Mouse (Mus musculus) brown adipose tissue, adult 24 weeks (tissue): ENCODE results near the gene Wwox. TPM values are rescaled to one million over a fixed set of nuclear protein-coding genes. Genes with fewer than 3 reads are reported as not detected.
A peak's percentile ranks its signal among the peaks of the same experiment; 100 is the strongest.

ENCODE experiments used
- H3K27ac ChIP-seq: fragments of 200-500 bp; replicated peaks from 2 replicates; pipeline ENCODE4 v1.5.1; 2012; ENCODE audit warnings: low read depth, mild to moderate bottlenecking, low read length
- H3K4me1 ChIP-seq: fragments of 200-500 bp; 2 replicates; pipeline ENCODE4 v1.6.1; 2012; ENCODE audit warnings: low read length, mixed read lengths; ENCODE audit not compliant: control insufficient read depth, insufficient read depth, insufficient read length
- H3K4me3 ChIP-seq: fragments of 200-500 bp; 2 replicates; pipeline ENCODE4 v1.5.1; 2012; ENCODE audit warnings: low read depth, mild to moderate bottlenecking, low read length, moderate library complexity; ENCODE audit not compliant: insufficient read depth
- polyA plus RNA-seq: library from polyadenylated mRNA; stranded (reverse); fragments of >200 nt; gene quantifications from 2 replicates; pipeline ENCODE4 v1.2.4, GENCODE M21; 2012; ENCODE audit not compliant: missing spikeins, insufficient read depth, insufficient read length

Wwox gene
- polyA plus RNA-seq, 1 experiment, result 11.8 TPM

GRCm38 (mm10) chr8:114618908-114619508 lies 179.6 kb downstream of the Wwox start:
- no peak overlapping the region for H3K4me3 ChIP-seq
- no peaks in the 10 kb centered on the region for H3K4me1 ChIP-seq
- H3K27ac ChIP-seq, result no peak overlapping the region

- H3K4me3 ChIP-seq, result no peak overlapping the region
- no peak overlapping the region for H3K27ac ChIP-seq
- no peaks in the 10 kb centered on the region for H3K4me1 ChIP-seq
Measured at GRCm38 (mm10) chr8:114625402-114625801, 185.9 kb downstream of the Wwox start.

GRCm38 (mm10) chr8:114626897-114627296 lies 187.4 kb downstream of the Wwox start:
- Histone ChIP-seq H3K4me1 (no peaks in the 10 kb centered on the region), H3K27ac (no peak overlapping the region), H3K4me3 (no peak overlapping the region)

- H3K4me1 ChIP-seq, result no peaks in the 10 kb centered on the region
- H3K27ac ChIP-seq, result no peak overlapping the region
- H3K4me3 ChIP-seq, result no peak overlapping the region
Measured at GRCm38 (mm10) chr8:114629719-114630118, 190.3 kb downstream of the Wwox start.

GRCm38 (mm10) chr8:114631087-114631486 lies 191.6 kb downstream of the Wwox start:
- no peak overlapping the region for H3K4me3 ChIP-seq
- H3K4me1 ChIP-seq, result no peaks in the 10 kb centered on the region
- H3K27ac ChIP-seq, result no peak overlapping the region

DNA sequence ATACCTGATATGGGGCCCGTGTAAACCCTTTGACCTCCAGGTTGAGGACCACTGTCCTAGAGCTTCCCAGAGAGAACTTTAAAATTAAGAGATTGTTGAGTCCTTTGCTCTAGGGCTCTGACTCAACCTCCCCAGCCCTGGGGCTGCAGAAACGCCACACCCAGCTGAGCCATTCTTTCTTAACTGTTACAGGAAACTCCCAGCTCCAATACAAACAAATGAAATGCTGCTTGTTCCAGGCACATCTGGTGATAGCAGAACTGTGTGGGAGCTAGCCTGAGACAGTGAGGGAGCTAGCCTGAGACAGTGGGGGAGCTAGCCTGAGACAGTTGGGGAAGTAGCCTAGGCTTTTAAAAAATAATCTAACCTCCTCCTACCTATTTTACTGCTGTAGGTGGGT lies 194.7 kb downstream of the Wwox start:
- no peak overlapping the region for H3K4me3 ChIP-seq
- H3K4me1 ChIP-seq, result no peaks in the 10 kb centered on the region
- no peak overlapping the region for H3K27ac ChIP-seq

- no peak overlapping the region for H3K27ac ChIP-seq
- no peak overlapping the region for H3K4me3 ChIP-seq
- H3K4me1 ChIP-seq, result no peaks in the 10 kb centered on the region
Measured at GRCm38 (mm10) chr8:114634669-114635410, 195.4 kb downstream of the Wwox start.

DNA sequence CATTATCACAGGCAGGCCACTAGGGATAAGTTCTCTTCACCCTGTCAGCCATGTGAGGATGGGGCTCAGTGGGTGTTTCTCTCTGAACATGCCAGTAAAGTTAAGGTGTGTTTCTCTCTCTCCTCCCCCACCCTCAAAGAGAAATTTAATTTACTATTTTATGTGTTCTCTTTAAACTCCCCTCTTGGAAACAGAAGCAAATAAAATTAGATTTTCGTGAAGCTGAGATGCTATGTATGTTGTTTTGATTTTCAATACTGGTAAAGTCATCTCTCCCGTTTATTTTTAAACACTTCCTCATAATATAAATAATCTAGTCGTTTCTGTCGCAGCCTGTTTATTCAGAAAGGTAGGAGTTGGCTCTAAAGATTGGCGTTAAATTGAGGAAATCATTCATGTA lies 196.9 kb downstream of the Wwox start:
- Histone ChIP-seq H3K4me1 (no peaks in the 10 kb centered on the region), H3K27ac (no peak overlapping the region), H3K4me3 (no peak overlapping the region)

- H3K4me3 ChIP-seq, result peak overlapping the region; percentile 16; the same call in 1 of the 2 replicates
- H3K4me1 ChIP-seq, result no peaks in the 10 kb centered on the region
- H3K27ac ChIP-seq, result no peak overlapping the region
Measured at GRCm38 (mm10) chr8:114641809-114642208, 202.4 kb downstream of the Wwox start.

- no peak overlapping the region for H3K4me3 ChIP-seq
- H3K4me1 ChIP-seq, result no peaks in the 10 kb centered on the region
- H3K27ac ChIP-seq, result no peak overlapping the region
Measured at GRCm38 (mm10) chr8:114650789-114651188, 211.3 kb downstream of the Wwox start.

GRCm38 (mm10) chr8:114657789-114658188 lies 218.3 kb downstream of the Wwox start:
- H3K4me1 ChIP-seq, result no peaks in the 10 kb centered on the region
- no peak overlapping the region for H3K4me3 ChIP-seq
- H3K27ac ChIP-seq, result no peak overlapping the region

DNA sequence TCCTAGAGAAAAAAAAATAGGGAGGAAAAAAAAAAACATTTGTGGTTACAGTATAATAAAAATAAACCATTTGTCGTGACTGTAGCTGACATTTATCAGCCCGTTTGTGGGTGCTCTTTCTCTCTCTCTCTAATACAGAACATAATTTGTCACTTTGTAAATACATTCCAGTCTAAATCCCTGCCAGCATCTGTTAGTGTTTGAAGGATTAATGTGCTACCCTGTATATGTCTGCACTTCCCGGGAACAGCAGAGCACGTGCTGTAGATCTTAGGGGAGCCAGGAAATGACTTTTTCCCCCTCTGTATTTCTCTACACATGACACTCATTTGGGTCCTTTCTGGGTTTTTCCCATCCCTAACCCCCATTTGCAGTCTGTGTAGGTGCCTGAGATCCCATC lies 219.0 kb downstream of the Wwox start:
- Histone ChIP-seq H3K27ac (no peak overlapping the region), H3K4me3 (no peak overlapping the region), H3K4me1 (no peaks in the 10 kb centered on the region)

- no peak overlapping the region for H3K4me3 ChIP-seq
- H3K27ac ChIP-seq, result no peak overlapping the region
- H3K4me1 ChIP-seq, result no peaks in the 10 kb centered on the region
Measured at GRCm38 (mm10) chr8:114663053-114663452, 223.6 kb downstream of the Wwox start.

- H3K4me3 ChIP-seq, result no peak overlapping the region
- no peaks in the 10 kb centered on the region for H3K4me1 ChIP-seq
Measured at GRCm38 (mm10) chr8:114665521-114665920, 226.1 kb downstream of the Wwox start.

GRCm38 (mm10) chr8:114670801-114671200 lies 231.3 kb downstream of the Wwox start:
- Histone ChIP-seq H3K27ac (no peak overlapping the region), H3K4me1 (peaks cover 6% of the 10 kb centered on the region; the same call in 1 of the 2 replicates), H3K4me3 (no peak overlapping the region)

More at GRCm38 (mm10) chr8:114665521-114665920, 226.1 kb downstream of the Wwox start:
- H3K27ac ChIP-seq, result no peak overlapping the region

DNA sequence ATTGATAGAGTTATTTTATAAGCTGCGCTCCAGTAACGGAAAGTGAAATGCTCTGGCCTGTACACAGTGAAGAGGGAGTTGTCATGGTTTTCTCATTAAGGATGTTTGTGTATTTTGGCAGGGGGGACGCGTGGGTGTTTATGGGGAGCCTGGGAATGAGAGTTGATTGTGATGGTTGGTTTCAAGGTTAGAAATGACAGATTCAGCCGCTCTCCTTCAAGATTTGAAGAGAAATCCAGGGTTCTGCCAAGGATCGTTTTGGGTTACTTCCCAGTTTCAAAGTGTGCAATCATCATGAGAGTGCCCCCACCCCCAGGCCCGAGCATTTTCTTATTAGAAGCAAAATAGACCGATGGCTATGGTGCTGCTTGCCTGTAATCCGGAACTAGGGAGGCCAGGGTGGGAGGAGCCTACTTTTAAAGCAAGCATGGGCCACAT lies 231.8 kb downstream of the Wwox start:
- no peak overlapping the region for H3K4me3 ChIP-seq
- H3K27ac ChIP-seq, result no peak overlapping the region
- H3K4me1 ChIP-seq, result peaks cover 6% of the 10 kb centered on the region; the same call in 1 of the 2 replicates
